Mouse (Mus musculus): ENCODE measurements around the gene Ptgr1.

- TF ChIP-seq CTCF (IDR thresholded peaks at IDR 0.05; ENCODE audit: control insufficient read depth, insufficient read depth, low read length) (no peak), POLR2A (IDR thresholded peaks at IDR 0.05; ENCODE audit: borderline replicate concordance, control insufficient read depth, low read depth, low read length) (no peak)
Measured at GRCm38 (mm10) chr4:58995251-58995693, 8.4 kb upstream of the Ptgr1 start.
